Mouse (Mus musculus) ES-E14 (cell line): Measurements from ENCODE around the gene Rnf214.

Source experiments
- CHD2 ChIP-seq: IDR thresholded peaks from 2 replicates; pipeline ENCODE4 v1.6.1; 2014; ENCODE audit warnings: mild to moderate bottlenecking, low read depth, low read length, inconsistent platforms
- HCFC1 ChIP-seq: IDR thresholded peaks from 2 replicates; pipeline ENCODE4 v1.6.1; 2012; ENCODE audit warnings: low read length, inconsistent platforms, borderline replicate concordance; ENCODE audit not compliant: insufficient read depth
- MAFK ChIP-seq: IDR thresholded peaks from 2 replicates; pipeline ENCODE4 v1.6.1; 2014; ENCODE audit warnings: mild to moderate bottlenecking, low read depth, low read length, inconsistent platforms; ENCODE audit not compliant: insufficient read depth
- ZC3H11A ChIP-seq: IDR thresholded peaks from 2 replicates; pipeline ENCODE4 v1.6.1; 2012; ENCODE audit warnings: low read depth, mild to moderate bottlenecking, inconsistent platforms, low read length, borderline replicate concordance
- ZNF384 ChIP-seq: IDR thresholded peaks from 2 replicates; pipeline ENCODE4 v1.6.1; 2012; ENCODE audit warnings: low read depth, low read length, inconsistent platforms

GRCm38 (mm10) chr9:45946182-45946871, 39.6 kb upstream of the Rnf214 start:
- TF ChIP-seq ZC3H11A (no peak), ZNF384 (no peak), CHD2 (no peak), MAFK (no peak), HCFC1 (no peak)
